Mouse (Mus musculus) C2C12 (cell line): Measurements from ENCODE around the gene N4bp1. TPM values are rescaled to one million over a fixed set of nuclear protein-coding genes. Genes with fewer than 3 reads are reported as not detected.

ENCODE experiments used
- H3K27me3 ChIP-seq: one replicate; pipeline ENCODE4 v1.6.1; 2011; ENCODE audit not compliant: control insufficient read depth, insufficient read depth, insufficient read length
- H3K36me3 ChIP-seq: one replicate; pipeline ENCODE4 v1.6.1; 2011; ENCODE audit not compliant: control insufficient read depth, insufficient read depth
- H3K4me3 ChIP-seq: one replicate; pipeline ENCODE4 v1.5.1; 2011; ENCODE audit warnings: mild to moderate bottlenecking, control low read depth; ENCODE audit not compliant: poor library complexity, insufficient read depth, severe bottlenecking
- H3K79me2 ChIP-seq: one replicate; pipeline ENCODE4 v1.6.1; 2011; ENCODE audit not compliant: control insufficient read depth, insufficient read depth
- H3K79me3 ChIP-seq: one replicate; pipeline ENCODE4 v1.6.1; 2011; ENCODE audit warnings: low read depth, control low read depth
- H3ac ChIP-seq: one replicate; pipeline ENCODE3; 2011; ENCODE audit warnings: low read depth; ENCODE audit not compliant: control insufficient read depth, insufficient read length
- CEBPB ChIP-seq: IDR thresholded peaks from one replicate; pipeline ENCODE4 v1.6.1; 2011; ENCODE audit warnings: low read depth, mild to moderate bottlenecking, control low read depth, moderate library complexity
- CTCF ChIP-seq: IDR thresholded peaks from one replicate; pipeline ENCODE4 v1.5.1; 2011; ENCODE audit not compliant: control insufficient read depth, insufficient read depth, insufficient read length
- FOSL1 ChIP-seq: IDR thresholded peaks from one replicate; pipeline ENCODE4 v1.8.0; 2011; ENCODE audit warnings: mild to moderate bottlenecking, low read length; ENCODE audit not compliant: poor library complexity, insufficient read depth, severe bottlenecking
- MAX ChIP-seq: IDR thresholded peaks from one replicate; pipeline ENCODE4 v1.6.1; 2011; ENCODE audit warnings: mild to moderate bottlenecking, control low read depth
- MYOD1 ChIP-seq: IDR thresholded peaks from one replicate; pipeline ENCODE4 v1.6.1; 2011; ENCODE audit warnings: low read depth; ENCODE audit not compliant: control insufficient read depth, insufficient read length
- MYOG ChIP-seq: IDR thresholded peaks from one replicate; pipeline ENCODE4 v1.6.1; 2011; ENCODE audit not compliant: control insufficient read depth, insufficient read length; ENCODE audit errors: extremely low read depth
- USF1 ChIP-seq: IDR thresholded peaks from one replicate; pipeline ENCODE4 v1.6.1; 2011; ENCODE audit warnings: low read depth, mild to moderate bottlenecking, control low read depth, moderate library complexity
- polyA plus RNA-seq: library from polyadenylated mRNA; unstranded; fragments of >200 nt; fragmentation: generic; extraction: Trizol; gene quantifications from one replicate; pipeline ENCODE4 v1.2.1, GENCODE M21; 2012; ENCODE audit warnings: missing spikeins

The N4bp1 gene
- polyA plus RNA-seq, 1 experiment = 6.4 TPM

- no peak for TF ChIP-seq MAX
- TF ChIP-seq CTCF = no peak
- no peak for TF ChIP-seq CEBPB
- TF ChIP-seq MYOD1 = no peak
- TF ChIP-seq FOSL1 = no peak
- TF ChIP-seq USF1 = no peak
- Histone ChIP-seq H3K4me3 (no peak overlapping the region), H3K27me3 (no peaks in the 10 kb centered on the region), H3K79me3 (no peaks in the 10 kb centered on the region), H3K36me3 (no peaks in the 10 kb centered on the region), H3ac (no peak overlapping the region), H3K79me2 (no peaks in the 10 kb centered on the region)
Observed at GRCm38 (mm10) chr8:86894194-86894761, 9.2 kb upstream of the N4bp1 start.

GRCm38 (mm10) chr8:86893554-86893953 is 8.5 kb upstream of the N4bp1 start:
- H3K79me3 ChIP-seq = no peaks in the 10 kb centered on the region
- H3ac ChIP-seq = no peak overlapping the region
- H3K79me2 ChIP-seq = no peaks in the 10 kb centered on the region
- no peaks in the 10 kb centered on the region for H3K36me3 ChIP-seq
- no peak overlapping the region for H3K4me3 ChIP-seq
- H3K27me3 ChIP-seq = no peaks in the 10 kb centered on the region
- no peak for TF ChIP-seq MAX
- TF ChIP-seq MYOG = no peak
- TF ChIP-seq MYOD1 = peak; percentile 45

DNA sequence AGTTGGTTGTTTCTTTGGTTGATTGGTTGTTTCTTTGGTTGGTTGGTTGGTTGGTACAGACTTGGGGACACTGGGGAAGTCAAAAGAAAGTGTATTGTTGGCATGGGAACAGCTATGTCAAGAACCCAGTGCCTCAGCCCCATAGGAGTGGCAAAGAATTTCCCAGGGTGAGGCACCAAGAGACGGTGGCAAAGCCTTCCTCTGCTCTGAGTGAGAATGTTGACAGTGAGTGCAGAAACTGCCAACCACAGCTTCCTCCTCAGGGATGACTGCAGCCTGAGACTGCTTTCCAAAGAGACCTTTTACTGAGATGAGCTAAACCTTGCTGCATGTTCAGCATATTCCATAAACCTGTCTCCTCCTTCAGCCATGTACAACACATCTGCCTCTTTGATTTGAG is 6.5 kb upstream of the N4bp1 start:
- no peaks in the 10 kb centered on the region for H3K36me3 ChIP-seq
- no peak overlapping the region for H3ac ChIP-seq
- TF ChIP-seq MYOD1 (no peak), MAX (no peak), USF1 (no peak), FOSL1 (no peak), CTCF (no peak), CEBPB (no peak)
- H3K79me3 ChIP-seq = no peaks in the 10 kb centered on the region
- H3K27me3 ChIP-seq = no peaks in the 10 kb centered on the region
- no peak overlapping the region for H3K4me3 ChIP-seq
- H3K79me2 ChIP-seq = no peaks in the 10 kb centered on the region

DNA sequence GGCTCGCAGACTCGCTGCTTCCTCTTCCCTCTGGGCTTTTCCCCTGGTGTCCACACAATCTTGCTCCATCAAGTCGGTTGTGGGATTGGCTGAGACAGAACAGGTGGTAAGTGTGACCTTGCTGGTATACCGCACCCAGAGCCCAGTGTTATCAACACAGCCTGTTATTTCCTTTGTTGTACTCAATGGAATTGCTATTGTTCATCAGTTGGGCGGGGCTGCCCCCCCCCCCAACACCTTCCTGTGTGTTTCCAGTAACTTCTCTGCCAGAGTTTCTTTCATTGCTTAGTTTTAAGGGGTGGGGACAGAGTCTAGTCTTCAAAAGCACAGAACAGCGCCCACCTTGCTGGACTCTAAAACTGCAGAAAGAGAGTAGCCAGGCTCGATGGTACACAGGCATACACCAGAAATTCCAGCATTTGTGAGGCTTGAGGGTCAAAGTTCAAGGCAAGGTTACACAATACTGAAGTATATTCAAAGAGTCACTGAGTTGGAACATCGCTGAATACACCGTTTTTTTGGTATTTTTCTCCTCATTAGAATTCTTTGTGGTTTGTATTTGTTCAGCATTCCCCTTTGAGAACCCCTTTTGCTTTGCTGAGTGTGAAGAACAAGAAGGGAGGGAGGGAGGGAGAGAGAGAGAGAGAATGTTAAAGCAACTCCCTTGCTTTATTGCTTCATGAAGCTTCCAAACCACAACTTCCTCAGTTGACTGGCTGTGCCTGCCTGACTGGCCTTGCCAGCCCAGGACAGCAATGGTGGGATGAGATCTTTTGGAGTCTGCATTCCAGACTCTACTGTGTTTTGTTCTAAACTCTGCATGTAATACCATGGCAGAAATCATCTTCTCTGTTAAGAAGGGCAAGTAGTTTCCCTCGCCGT is 3.2 kb upstream of the N4bp1 start:
- TF ChIP-seq USF1 (no peak), CEBPB (no peak), MYOD1 (no peak), MAX (no peak), MYOG (no peak), FOSL1 (no peak), CTCF (no peak)
- Histone ChIP-seq H3K36me3 (no peaks in the 10 kb centered on the region), H3K27me3 (no peaks in the 10 kb centered on the region), H3K4me3 (no peak overlapping the region), H3K79me3 (peaks cover 13% of the 10 kb centered on the region), H3ac (no peak overlapping the region), H3K79me2 (peaks cover 17% of the 10 kb centered on the region)

- Histone ChIP-seq H3K79me2 (peaks cover 59% of the 10 kb centered on the region), H3K79me3 (peaks cover 52% of the 10 kb centered on the region), H3K4me3 (peak overlapping the region; percentile 86), H3ac (peak overlapping the region; percentile 95), H3K36me3 (peaks cover 9% of the 10 kb centered on the region), H3K27me3 (no peaks in the 10 kb centered on the region)
- TF ChIP-seq FOSL1 = no peak
Observed at GRCm38 (mm10) chr8:86884067-86884466, 991 bp downstream of the N4bp1 start.
